Mouse (Mus musculus) kidney, embryonic 16.5 days (tissue): Measurements from ENCODE around the gene Dclre1c. TPM values are rescaled to one million over a fixed set of nuclear protein-coding genes. Genes with fewer than 3 reads are reported as not detected.
A peak's percentile ranks its signal among the peaks of the same experiment; 100 is the strongest.

ENCODE experiments used
- ATAC-seq: fragments of 200-750 bp; cut with Nextera tagmentation; 2 replicates; pipeline ENCODE4 v1.8.0; 2017; ENCODE audit warnings: moderate TSS enrichment; ENCODE audit not compliant: low FRiP score, low TSS enrichment
- H3K27ac ChIP-seq: fragments of 300-500 bp; sonication (generic); 2 replicates; pipeline ENCODE4 v1.5.1; 2014; ENCODE audit warnings: low read length
- H3K27me3 ChIP-seq: fragments of 300-500 bp; sonication (generic); 2 replicates; pipeline ENCODE4 v1.6.1; 2014; ENCODE audit warnings: low read length, control low read depth, mixed read lengths; ENCODE audit not compliant: insufficient read depth
- H3K36me3 ChIP-seq: fragments of 300-500 bp; sonication (generic); 2 replicates; pipeline ENCODE4 v1.6.1; 2014; ENCODE audit warnings: low read length, control low read depth, mixed read lengths; ENCODE audit not compliant: insufficient read depth
- H3K4me1 ChIP-seq: fragments of 300-500 bp; sonication (generic); 2 replicates; pipeline ENCODE4 v1.6.1; 2014; ENCODE audit warnings: low read length, control low read depth, mixed read lengths; ENCODE audit not compliant: insufficient read depth
- H3K4me2 ChIP-seq: fragments of 300-500 bp; sonication (generic); replicated peaks from 2 replicates; pipeline ENCODE4 v1.6.1; 2014; ENCODE audit warnings: low read depth, low read length
- H3K4me3 ChIP-seq: fragments of 300-500 bp; sonication (generic); 2 replicates; pipeline ENCODE4 v1.5.1; 2014; ENCODE audit warnings: mild to moderate bottlenecking, low read length
- H3K9ac ChIP-seq: fragments of 300-500 bp; sonication (generic); replicated peaks from 2 replicates; pipeline ENCODE4 v1.6.1; 2014; ENCODE audit warnings: low read length
- H3K9me3 ChIP-seq: fragments of 300-500 bp; sonication (generic); 2 replicates; pipeline ENCODE4 v1.6.1; 2016; ENCODE audit warnings: low read length, control low read depth
- WGBS: fragments of 180-500 bp; shearing (Covaris S2); extraction: QIAGEN DNeasy Blood & Tissue Kit; methylation state at CpG from one replicate; pipeline ENCODE4 v1.1.7; 2014; 5-methylcytosine and 5-hydroxymethylcytosine counted together
- polyA plus RNA-seq: library from polyadenylated mRNA; unstranded; fragments of >200 nt; fragmentation: Nextera tagmentation; extraction: Ambion mirVana; gene quantifications from 2 replicates; pipeline ENCODE4 v1.2.1, GENCODE M21; 2015

Gene Dclre1c
- polyA plus RNA-seq, 1 experiment from 2014 or later, result 6.6 TPM

DNA sequence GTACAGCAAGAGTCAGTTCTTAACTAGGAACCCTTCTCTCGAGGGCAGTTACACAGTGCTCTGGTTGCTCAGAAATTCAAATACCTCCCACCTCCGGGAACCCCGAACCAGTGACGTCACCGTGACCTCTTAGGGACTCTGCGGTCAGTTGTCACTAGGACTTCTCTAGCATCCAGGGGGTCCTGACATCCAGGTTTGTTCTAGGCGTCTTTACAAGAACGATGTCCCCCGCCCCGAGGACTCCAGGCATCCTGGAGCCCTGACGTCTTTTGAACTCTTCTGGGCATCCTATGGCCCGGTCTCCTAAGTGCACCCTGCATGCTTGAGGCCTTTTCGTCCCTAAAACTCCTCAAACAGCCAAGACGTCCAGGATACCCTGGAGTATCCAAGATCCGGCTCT is 88.1 kb downstream of the Dclre1c start:
- Histone ChIP-seq H3K9me3 (no peaks in the 10 kb centered on the region), H3K36me3 (peaks cover 26% of the 10 kb centered on the region), H3K4me1 (peaks cover 13% of the 10 kb centered on the region; the same call in 1 of the 2 replicates), H3K27me3 (no peaks in the 10 kb centered on the region), H3K4me2 (peak overlapping the region; percentile 78), H3K27ac (peak overlapping the region; percentile 84), H3K9ac (peak overlapping the region; percentile 89), H3K4me3 (peak overlapping the region; percentile 86)
- WGBS, result 0% methylated on average over 15 of the region's 15 CpGs
- ATAC-seq, result no peak

GRCm38 (mm10) chr2:3512552-3513454 is 88.9 kb downstream of the Dclre1c start, which contains the start of the genes Gm45902, Hspa14 and Cdnf:
Gene Gm45902 (minus strand): TSS chr2:3512790.
Gene Hspa14 (minus strand): TSS chr2:3512814.
Gene Cdnf (plus strand): TSS chr2:3513030.
- H3K4me2 ChIP-seq, result peak within 1 kb of the TSS; percentile 78
- H3K27ac ChIP-seq, result peak within 1 kb of the TSS; percentile 84
- H3K4me1 ChIP-seq, result peaks cover 13% of the 10 kb centered on the region; the same call in 1 of the 2 replicates
- under 1% methylated on average over 60 of the region's 60 CpGs for WGBS
- peak within 1 kb of the TSS; percentile 86 for H3K4me3 ChIP-seq
- H3K9ac ChIP-seq, result peak within 1 kb of the TSS; percentile 89
- no peaks in the 10 kb centered on the region for H3K9me3 ChIP-seq
- peak; percentile 100 for ATAC-seq
- peaks cover 23% of the 10 kb centered on the region for H3K36me3 ChIP-seq
- no peaks in the 10 kb centered on the region for H3K27me3 ChIP-seq

Other genes with a start within 250 kb of the Dclre1c start
- 45.1 and 51.2 TPM in 2 replicates for gene Nmt2, start 139.9 kb upstream of the Dclre1c start, polyA plus RNA-seq
- gene Rpp38, start 91.5 kb upstream of the Dclre1c start, polyA plus RNA-seq, result 19.7 and 20.5 TPM in 2 replicates
- gene Acbd7, start 88.0 kb upstream of the Dclre1c start, polyA plus RNA-seq, result 0.86 and 0.99 TPM in 2 replicates
- not detected in 2 replicates for gene Olah, start 26.9 kb upstream of the Dclre1c start, polyA plus RNA-seq
- 0.29 TPM in 1 of 2 replicates, not detected in the other for gene Meig1, start 1.5 kb upstream of the Dclre1c start, polyA plus RNA-seq
- 14.2 and 14.5 TPM in 2 replicates for gene Suv39h2, start 50.9 kb downstream of the Dclre1c start, polyA plus RNA-seq
- gene Gm45902, start 88.7 kb downstream of the Dclre1c start, polyA plus RNA-seq, result 5.1 and 5.9 TPM in 2 replicates
- 119 and 124 TPM in 2 replicates for gene Hspa14, start 88.7 kb downstream of the Dclre1c start, polyA plus RNA-seq
- 0.19 and 0.27 TPM in 2 replicates for gene Cdnf, start 88.9 kb downstream of the Dclre1c start, polyA plus RNA-seq
- gene Fam107b, start 146.4 kb downstream of the Dclre1c start, polyA plus RNA-seq, result 67.2 and 76.1 TPM in 2 replicates